Mouse (Mus musculus): Measurements from ENCODE around the gene Pkd2l1. TPM values are rescaled to one million over a fixed set of nuclear protein-coding genes. Genes with fewer than 3 reads are reported as not detected.

Gene Pkd2l1
- polyA plus RNA-seq, 1 experiment: not detected

DNA sequence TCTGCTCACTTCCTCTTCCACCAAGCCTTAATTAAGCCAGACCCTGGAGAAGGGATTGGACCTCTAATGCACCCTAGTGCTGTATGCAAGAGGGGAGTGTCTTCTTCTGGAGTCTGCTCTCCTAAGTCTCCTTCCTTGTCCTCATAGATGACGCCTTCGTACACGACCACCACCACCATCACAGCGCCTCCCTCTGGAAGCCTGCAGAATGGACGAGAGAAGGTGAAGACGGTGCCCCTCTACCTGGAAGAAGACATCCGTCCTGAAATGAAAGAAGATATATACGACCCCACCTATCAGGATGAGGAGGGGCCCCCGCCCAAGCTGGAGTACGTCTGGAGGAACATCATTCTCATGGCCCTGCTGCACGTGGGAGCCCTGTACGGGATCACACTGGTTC, 23.0 kb upstream of the Pkd2l1 start:
- Histone ChIP-seq H3K4me3 (replicated peaks; ENCODE audit: control insufficient read depth, low read depth, low read length) (no peak overlapping the region), H3K4me1 (ENCODE audit: control insufficient read depth, insufficient read depth, low read length) (peaks cover 2% of the 10 kb centered on the region), H3K27ac (ENCODE audit: control insufficient read depth, insufficient read depth, low read depth, low read length, poor library complexity) (no peak overlapping the region)
- TF ChIP-seq POLR2A (IDR thresholded peaks at IDR 0.05; ENCODE audit: borderline replicate concordance, control insufficient read depth, low read depth, low read length): no peak
- no peak for TF ChIP-seq CTCF (IDR thresholded peaks at IDR 0.05; ENCODE audit: control insufficient read depth, insufficient read depth, low read length)
- 71% methylated on average over 12 of the region's 12 CpGs for WGBS

DNA sequence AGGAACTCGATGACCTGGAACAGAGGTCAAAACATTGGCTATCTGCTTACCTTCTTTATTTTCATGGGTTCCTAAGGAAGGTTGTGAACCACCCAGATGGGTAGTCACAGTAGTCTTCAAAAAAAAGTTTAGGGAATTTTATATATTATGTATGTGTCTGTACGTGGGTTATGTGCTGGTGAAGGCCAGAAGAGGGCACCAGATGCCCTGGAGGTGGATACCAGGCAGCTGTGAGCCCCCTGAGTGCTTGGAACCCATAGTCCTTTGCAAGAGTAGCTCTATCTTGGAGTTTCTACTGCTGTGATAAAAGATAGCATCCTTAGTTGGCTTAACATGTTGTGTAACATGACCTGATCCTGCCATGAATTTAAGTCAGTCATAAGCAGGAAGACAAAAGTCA, 14.8 kb upstream of the Pkd2l1 start:
- Histone ChIP-seq H3K27ac (ENCODE audit: control insufficient read depth, insufficient read depth, low read depth, low read length, poor library complexity) (no peak overlapping the region), H3K4me1 (ENCODE audit: control insufficient read depth, insufficient read depth, low read length) (no peaks in the 10 kb centered on the region), H3K4me3 (replicated peaks; ENCODE audit: control insufficient read depth, low read depth, low read length) (no peak overlapping the region)
- TF ChIP-seq POLR2A (IDR thresholded peaks at IDR 0.05; ENCODE audit: borderline replicate concordance, control insufficient read depth, low read depth, low read length) (no peak), CTCF (IDR thresholded peaks at IDR 0.05; ENCODE audit: control insufficient read depth, insufficient read depth, low read length) (0 out of 2 replicates have a peak, but pooled peaks have one; percentile 27)
- WGBS: 63% methylated on average over 2 of the region's 2 CpGs

DNA sequence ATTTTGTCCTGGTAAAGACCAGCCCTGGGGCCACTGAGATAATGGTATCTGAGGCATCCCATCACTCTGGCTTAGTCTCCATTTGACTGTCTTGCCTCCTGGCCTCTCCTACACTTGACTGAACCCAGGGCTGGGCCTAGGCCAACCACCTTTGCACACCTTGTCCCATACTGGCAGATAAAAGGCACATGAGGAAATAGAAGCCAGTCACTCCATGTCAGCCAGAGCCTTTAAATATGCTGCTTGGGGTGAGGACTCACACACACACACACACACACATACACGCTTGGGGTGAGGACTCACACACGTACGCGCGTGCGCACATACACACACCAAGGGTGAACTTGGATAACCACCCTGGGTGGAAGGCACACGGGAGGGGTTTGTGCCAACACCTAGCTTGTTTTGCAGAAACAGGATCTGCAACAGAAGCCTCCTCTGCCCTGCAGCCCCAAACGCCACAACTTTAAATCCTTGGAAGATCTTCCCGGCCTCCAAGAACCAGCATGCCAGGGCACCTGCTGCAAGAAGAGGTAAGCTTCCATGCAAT, 10.8 kb upstream of the Pkd2l1 start, which contains the start of gene Scd3:
Gene Scd3 (plus strand): TSS at position 255 of the 550 bp plus-strand sequence.
- TF ChIP-seq POLR2A (IDR thresholded peaks at IDR 0.05; ENCODE audit: borderline replicate concordance, control insufficient read depth, low read depth, low read length) (no peak), CTCF (IDR thresholded peaks at IDR 0.05; ENCODE audit: control insufficient read depth, insufficient read depth, low read length) (no peak)
- no peaks in the 10 kb centered on the region for H3K4me1 ChIP-seq (ENCODE audit: control insufficient read depth, insufficient read depth, low read length)
- H3K27ac ChIP-seq (ENCODE audit: control insufficient read depth, insufficient read depth, low read depth, low read length, poor library complexity): no peak within 1 kb of the TSS; the same call in 1 of the 2 replicates
- 90% methylated on average over 9 of the region's 9 CpGs for WGBS
- no peak within 1 kb of the TSS for H3K4me3 ChIP-seq (replicated peaks; ENCODE audit: control insufficient read depth, low read depth, low read length)

DNA sequence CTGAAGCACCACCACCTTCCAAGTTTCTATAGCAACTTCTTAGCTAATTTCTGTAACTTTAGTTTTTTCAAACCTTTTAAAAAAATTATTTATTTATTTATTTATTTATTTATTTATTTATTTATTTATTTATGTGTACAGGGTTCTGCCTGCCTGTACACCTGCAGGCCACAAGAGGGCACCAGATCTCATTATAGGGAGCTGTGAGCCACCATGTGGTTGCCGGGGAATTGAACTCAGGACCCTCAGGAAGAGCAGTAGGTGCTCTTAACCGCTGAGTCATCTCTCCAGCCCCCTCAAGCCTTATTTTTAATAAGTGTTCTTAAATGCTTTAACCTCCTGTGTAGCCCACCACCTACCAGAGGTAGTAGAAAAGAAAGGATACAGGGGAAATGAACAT, 6.7 kb upstream of the Pkd2l1 start:
- TF ChIP-seq POLR2A (IDR thresholded peaks at IDR 0.05; ENCODE audit: borderline replicate concordance, control insufficient read depth, low read depth, low read length) (no peak), CTCF (IDR thresholded peaks at IDR 0.05; ENCODE audit: control insufficient read depth, insufficient read depth, low read length) (peak; percentile 49)
- 69% methylated on average over 2 of the region's 2 CpGs for WGBS
- Histone ChIP-seq H3K4me3 (replicated peaks; ENCODE audit: control insufficient read depth, low read depth, low read length) (no peak overlapping the region), H3K27ac (ENCODE audit: control insufficient read depth, insufficient read depth, low read depth, low read length, poor library complexity) (no peak overlapping the region), H3K4me1 (ENCODE audit: control insufficient read depth, insufficient read depth, low read length) (no peaks in the 10 kb centered on the region; the same call in 1 of the 2 replicates)

- TF ChIP-seq CTCF (IDR thresholded peaks at IDR 0.05; ENCODE audit: control insufficient read depth, insufficient read depth, low read length): no peak
- TF ChIP-seq POLR2A (IDR thresholded peaks at IDR 0.05; ENCODE audit: borderline replicate concordance, control insufficient read depth, low read depth, low read length): no peak
- no peaks in the 10 kb centered on the region; the same call in 1 of the 2 replicates for H3K4me1 ChIP-seq (ENCODE audit: control insufficient read depth, insufficient read depth, low read length)
- H3K4me3 ChIP-seq (replicated peaks; ENCODE audit: control insufficient read depth, low read depth, low read length): no peak overlapping the region
- WGBS: 77% methylated on average over 6 of the region's 6 CpGs
- no peak overlapping the region for H3K27ac ChIP-seq (ENCODE audit: control insufficient read depth, insufficient read depth, low read depth, low read length, poor library complexity)
These were observed 6.3 kb upstream of the Pkd2l1 start for GRCm38 (mm10) chr19:44198494-44198893.

- H3K4me1 ChIP-seq (ENCODE audit: control insufficient read depth, insufficient read depth, low read length): no peaks in the 10 kb centered on the region; the same call in 1 of the 2 replicates
- no peak for TF ChIP-seq POLR2A (IDR thresholded peaks at IDR 0.05; ENCODE audit: borderline replicate concordance, control insufficient read depth, low read depth, low read length)
- TF ChIP-seq CTCF (IDR thresholded peaks at IDR 0.05; ENCODE audit: control insufficient read depth, insufficient read depth, low read length): no peak
- H3K27ac ChIP-seq (ENCODE audit: control insufficient read depth, insufficient read depth, low read depth, low read length, poor library complexity): no peak overlapping the region
- no peak overlapping the region for H3K4me3 ChIP-seq (replicated peaks; ENCODE audit: control insufficient read depth, low read depth, low read length)
- WGBS: 12% methylated on average over 10 of the region's 10 CpGs
These were observed 5.0 kb upstream of the Pkd2l1 start for GRCm38 (mm10) chr19:44197053-44197852.

- 22% methylated on average over 7 of the region's 7 CpGs for WGBS
- TF ChIP-seq CTCF (IDR thresholded peaks at IDR 0.05; ENCODE audit: control insufficient read depth, insufficient read depth, low read length) (peak; percentile 83), POLR2A (IDR thresholded peaks at IDR 0.05; ENCODE audit: borderline replicate concordance, control insufficient read depth, low read depth, low read length) (no peak)
- no peaks in the 10 kb centered on the region; the same call in 1 of the 2 replicates for H3K4me1 ChIP-seq (ENCODE audit: control insufficient read depth, insufficient read depth, low read length)
- no peak overlapping the region for H3K27ac ChIP-seq (ENCODE audit: control insufficient read depth, insufficient read depth, low read depth, low read length, poor library complexity)
- H3K4me3 ChIP-seq (replicated peaks; ENCODE audit: control insufficient read depth, low read depth, low read length): no peak overlapping the region
These were observed 2.9 kb upstream of the Pkd2l1 start for GRCm38 (mm10) chr19:44195138-44195537.

DNA sequence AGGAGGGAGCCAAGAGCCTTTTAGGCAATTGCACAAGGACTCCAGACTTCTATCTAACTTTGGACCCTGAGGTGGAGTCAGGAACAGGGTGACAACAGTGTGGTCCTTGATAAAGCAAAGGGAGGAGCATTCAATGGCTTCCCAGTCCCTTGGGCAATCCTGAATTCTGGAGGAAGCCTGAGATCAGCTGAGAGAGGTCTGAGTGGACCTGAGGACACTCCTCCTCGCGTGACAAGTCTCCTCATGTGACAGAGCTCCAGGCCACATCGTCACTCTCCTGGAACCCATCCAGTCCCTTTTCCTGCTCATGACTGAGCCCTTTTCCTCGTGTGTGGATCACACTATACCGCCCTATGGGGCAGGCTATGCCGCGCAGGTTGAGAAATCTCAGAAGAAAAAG, 1.7 kb upstream of the Pkd2l1 start:
- TF ChIP-seq POLR2A (IDR thresholded peaks at IDR 0.05; ENCODE audit: borderline replicate concordance, control insufficient read depth, low read depth, low read length) (no peak), CTCF (IDR thresholded peaks at IDR 0.05; ENCODE audit: control insufficient read depth, insufficient read depth, low read length) (no peak)
- Histone ChIP-seq H3K27ac (ENCODE audit: control insufficient read depth, insufficient read depth, low read depth, low read length, poor library complexity) (no peak overlapping the region), H3K4me1 (ENCODE audit: control insufficient read depth, insufficient read depth, low read length) (no peaks in the 10 kb centered on the region; the same call in 1 of the 2 replicates), H3K4me3 (replicated peaks; ENCODE audit: control insufficient read depth, low read depth, low read length) (no peak overlapping the region)
- WGBS: 35% methylated on average over 7 of the region's 7 CpGs

Measured in bone marrow, adult 2 months (tissue).